Mouse (Mus musculus) ES-Bruce4 (cell line): ENCODE measurements around the gene Bcam. TPM values are rescaled to one million over a fixed set of nuclear protein-coding genes. Genes with fewer than 3 reads are reported as not detected.
"Not testable (repeated sequence)": the region's sequence is repeated elsewhere in the genome, so short reads cannot be mapped to it uniquely, and the experiment has no call there.

Experiments used
- H3K27ac ChIP-seq: 2 replicates; pipeline ENCODE4 v1.5.1; 2012; ENCODE audit warnings: low read length, inconsistent platforms; ENCODE audit not compliant: insufficient read depth
- H3K27me3 ChIP-seq: 2 replicates; pipeline ENCODE4 v1.6.1; 2012; ENCODE audit warnings: mild to moderate bottlenecking, low read length, inconsistent platforms; ENCODE audit not compliant: control insufficient read depth, poor library complexity, insufficient read depth, severe bottlenecking
- H3K36me3 ChIP-seq: 2 replicates; pipeline ENCODE4 v1.6.1; 2012; ENCODE audit warnings: inconsistent platforms, mild to moderate bottlenecking, low read length, moderate library complexity; ENCODE audit not compliant: control insufficient read depth, poor library complexity, insufficient read depth, severe bottlenecking
- H3K4me1 ChIP-seq: one replicate; pipeline ENCODE4 v1.8.1; 2011; ENCODE audit warnings: low read length; ENCODE audit not compliant: control insufficient read depth, insufficient read depth
- H3K4me3 ChIP-seq: 2 replicates; pipeline ENCODE4 v1.5.1; 2011; ENCODE audit warnings: low read depth, mild to moderate bottlenecking, low read length
- H3K9ac ChIP-seq: 2 replicates; pipeline ENCODE4 v1.6.1; 2012; ENCODE audit warnings: low read depth, mild to moderate bottlenecking, inconsistent platforms; ENCODE audit not compliant: poor library complexity, severe bottlenecking
- H3K9me3 ChIP-seq: replicated peaks from 2 replicates; pipeline ENCODE4 v1.6.1; 2012; ENCODE audit warnings: mild to moderate bottlenecking, low read length, inconsistent platforms; ENCODE audit not compliant: control insufficient read depth, poor library complexity, insufficient read depth, severe bottlenecking
- CTCF ChIP-seq: IDR thresholded peaks from one replicate; pipeline ENCODE4 v1.8.1; 2011; ENCODE audit warnings: low read depth, low read length
- EP300 ChIP-seq: IDR thresholded peaks from 2 replicates; pipeline ENCODE4 v1.6.1; 2011; ENCODE audit warnings: low read depth, low read length; ENCODE audit not compliant: insufficient read depth
- POLR2A ChIP-seq: IDR thresholded peaks from one replicate; pipeline ENCODE4 v1.8.1; 2011; ENCODE audit warnings: low read length; ENCODE audit not compliant: insufficient read depth
- polyA plus RNA-seq: library from polyadenylated mRNA; stranded (reverse); fragments of >200 nt; gene quantifications from 2 replicates; pipeline ENCODE4 v1.2.4, GENCODE M21; 2011; ENCODE audit warnings: low read depth; ENCODE audit not compliant: missing spikeins, insufficient read depth, insufficient read length

The Bcam gene
- polyA plus RNA-seq, 1 experiment, result 138 TPM

DNA sequence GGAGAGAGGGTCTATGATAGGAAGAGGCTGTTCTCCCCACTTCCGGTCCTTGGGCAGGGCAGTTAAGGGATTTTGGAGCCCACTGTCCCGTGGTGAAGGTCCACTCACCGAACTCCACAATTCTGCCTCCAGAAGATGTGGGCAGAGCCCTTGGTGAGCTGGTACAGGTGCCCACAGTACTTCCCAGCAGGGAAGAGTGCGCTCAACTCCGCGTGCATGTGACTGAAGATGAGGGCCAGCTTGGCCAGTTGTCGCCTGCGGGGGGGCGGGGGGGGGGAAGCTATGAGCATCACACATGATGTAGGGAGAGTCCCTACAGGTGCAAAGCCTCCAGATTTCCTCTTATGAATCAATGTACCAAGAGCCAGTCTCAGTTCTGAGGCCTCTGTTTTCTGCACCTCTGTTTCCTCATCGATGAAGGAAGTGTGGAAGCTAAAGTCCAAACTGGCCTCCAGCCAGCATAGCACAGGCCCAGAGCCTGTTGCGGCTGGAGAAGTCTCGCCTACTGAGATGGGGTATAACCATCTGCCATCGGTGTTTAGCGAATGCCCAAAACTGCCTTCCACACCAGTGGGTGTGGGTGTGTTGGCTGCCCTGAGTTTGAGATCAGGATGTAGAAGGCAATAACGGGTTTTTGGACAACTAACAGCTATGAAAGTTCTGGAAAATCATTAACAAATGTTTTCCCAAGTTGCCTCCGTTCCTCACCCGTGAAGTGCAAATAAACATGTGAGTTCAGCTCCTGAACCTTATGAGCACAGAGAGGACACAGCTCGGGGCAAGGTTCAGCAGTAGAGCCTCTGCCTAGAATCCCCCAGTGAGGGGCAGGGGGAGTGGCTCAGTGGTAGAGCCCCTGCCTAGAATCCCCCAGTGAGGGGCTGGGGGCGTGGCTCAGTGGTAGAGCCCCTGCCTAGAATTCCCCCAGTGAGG, 22.1 kb upstream of the Bcam start:
- peaks cover 1% of the 10 kb centered on the region for H3K4me1 ChIP-seq
- H3K27me3 ChIP-seq, result no peaks in the 10 kb centered on the region
- H3K36me3 ChIP-seq, result no peaks in the 10 kb centered on the region
- no peak overlapping the region for H3K4me3 ChIP-seq
- no peaks in the 10 kb centered on the region for H3K9me3 ChIP-seq
- no peak overlapping the region for H3K9ac ChIP-seq
- TF ChIP-seq EP300 (no peak), POLR2A (no peak), CTCF (no peak)
- H3K27ac ChIP-seq, result no peak overlapping the region

GRCm38 (mm10) chr7:19791504-19791903, 20.7 kb upstream of the Bcam start:
- not testable (repeated sequence) for H3K27ac ChIP-seq, H3K27me3 ChIP-seq, H3K4me3 ChIP-seq, H3K4me1 ChIP-seq, H3K9ac ChIP-seq, H3K36me3 ChIP-seq, H3K9me3 ChIP-seq

- Histone ChIP-seq H3K4me1 (peaks cover 2% of the 10 kb centered on the region), H3K27me3 (no peaks in the 10 kb centered on the region), H3K4me3 (peak overlapping the region; percentile 44), H3K9ac (peak overlapping the region; percentile 13; the same call in 1 of the 2 replicates), H3K27ac (peak overlapping the region; percentile 21; the same call in 1 of the 2 replicates), H3K36me3 (no peaks in the 10 kb centered on the region), H3K9me3 (no peaks in the 10 kb centered on the region)
- peak; percentile 29; the same call in 1 of the 2 replicates for TF ChIP-seq EP300
- peak; percentile 91 for TF ChIP-seq CTCF
- no peak for TF ChIP-seq POLR2A
These were observed 19.1 kb upstream of the Bcam start for GRCm38 (mm10) chr7:19789904-19790347.

GRCm38 (mm10) chr7:19785874-19786458, 15.2 kb upstream of the Bcam start:
- Histone ChIP-seq H3K27me3 (no peaks in the 10 kb centered on the region), H3K36me3 (no peaks in the 10 kb centered on the region), H3K9me3 (no peaks in the 10 kb centered on the region), H3K9ac (no peak overlapping the region), H3K4me1 (peaks cover 4% of the 10 kb centered on the region), H3K4me3 (no peak overlapping the region), H3K27ac (no peak overlapping the region)
- TF ChIP-seq POLR2A, result no peak
- no peak for TF ChIP-seq EP300
- TF ChIP-seq CTCF, result no peak

DNA sequence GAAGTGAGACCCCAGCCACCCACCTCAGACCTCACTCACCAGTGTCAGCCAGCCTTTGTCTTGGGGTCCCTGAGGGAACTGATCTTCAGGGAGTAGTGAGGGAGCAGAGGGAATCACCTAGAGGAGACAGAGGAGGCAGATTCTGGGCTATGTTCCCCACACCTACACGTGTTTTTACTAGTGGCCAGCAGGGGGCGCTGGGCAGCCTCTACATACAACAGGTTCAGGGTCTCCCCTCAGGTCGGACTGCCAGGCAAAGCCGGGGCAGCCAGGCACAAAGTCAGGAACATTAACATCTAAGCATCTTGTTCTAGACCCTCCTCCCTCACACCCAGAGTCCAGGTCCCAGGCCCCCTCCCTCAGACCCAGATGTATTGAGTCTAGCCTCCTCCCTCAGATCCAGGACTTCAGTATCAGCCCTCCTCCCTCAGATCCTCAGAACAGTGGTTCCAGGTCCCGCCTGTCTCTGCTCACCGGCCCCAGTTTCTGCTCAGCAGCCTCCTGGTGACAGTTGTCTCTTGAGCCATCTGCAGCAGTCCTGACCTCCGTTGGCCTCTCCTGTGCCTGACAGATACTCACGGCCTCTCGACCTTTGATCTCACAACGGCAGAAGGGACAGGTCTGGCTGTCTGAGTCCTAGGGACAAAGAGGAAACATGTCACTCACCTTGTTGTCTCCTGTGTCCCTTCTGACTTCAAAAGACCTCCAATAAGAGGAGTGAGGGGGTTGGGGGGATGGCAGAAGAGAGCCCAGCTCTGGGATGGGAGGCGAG, 14.1 kb upstream of the Bcam start:
- Histone ChIP-seq H3K36me3 (no peaks in the 10 kb centered on the region), H3K9me3 (no peaks in the 10 kb centered on the region), H3K4me3 (no peak overlapping the region), H3K4me1 (peaks cover 4% of the 10 kb centered on the region), H3K27me3 (no peaks in the 10 kb centered on the region), H3K27ac (no peak overlapping the region), H3K9ac (no peak overlapping the region)
- TF ChIP-seq CTCF, result peak; percentile 87
- TF ChIP-seq POLR2A, result no peak
